Comparison of ENCODE assay signal across 31 mouse cellular contexts in the genomic region with DNA sequence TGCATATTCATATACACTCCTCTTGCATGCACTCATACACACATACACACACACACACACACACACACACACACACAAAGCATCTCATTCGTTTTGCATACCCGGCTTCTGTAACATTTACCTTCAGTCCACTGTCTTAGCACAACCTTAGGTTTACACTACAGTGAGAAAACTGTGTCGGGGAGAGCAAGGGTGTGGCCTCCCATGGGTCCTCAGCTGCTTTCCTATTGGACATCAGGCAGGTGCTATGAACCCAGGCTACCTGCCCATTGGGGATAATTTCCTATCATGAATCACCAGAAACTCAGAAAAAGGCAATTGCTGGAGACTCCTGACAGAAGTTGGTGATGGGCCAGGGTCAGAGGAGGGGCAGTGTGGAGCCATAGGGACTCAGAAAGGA. TPM values are rescaled to one million over a fixed set of nuclear protein-coding genes. Genes with fewer than 3 reads are reported as not detected.
DNase-seq lines count a peak whose midpoint lies in the region; ATAC-seq and TF ChIP-seq lines count a peak whose summit lies in the region.
"Had no signal": no experiment of that assay in that cellular context is flagged by ENCODE, and none has a peak within 500 bp of the region (broad histone marks: within the 10 kb centered on the region; RNA-seq: fewer than 3 reads in every experiment).

No protein-coding gene starts in this region.

- H3K9me3 ChIP-seq in intestine, embryonic 15.5 days, result no peaks in the 10 kb centered on the region
- no peaks in the 10 kb centered on the region for H3K9me3 ChIP-seq in stomach, embryonic 16.5 days (replicated peaks; ENCODE audit: control insufficient read depth, low read length)
- H3K9me3 ChIP-seq: embryonic facial prominence, embryonic 12.5 days; embryonic facial prominence, embryonic 15.5 days; forebrain, embryonic 15.5 days; heart, embryonic 12.5 days; heart, embryonic 15.5 days had no signal

- peak overlapping the region; percentile 63 for H3K27ac ChIP-seq in intestine, embryonic 15.5 days
- peak overlapping the region; percentile 98 for H3K27ac ChIP-seq in small intestine, adult 2 months (ENCODE audit: insufficient read depth, low read depth, low read length)
- peak overlapping the region; percentile 61 for H3K27ac ChIP-seq in stomach, embryonic 16.5 days (ENCODE audit: low read length)
- H3K27ac ChIP-seq: embryonic facial prominence, embryonic 12.5 days; embryonic facial prominence, embryonic 15.5 days; forebrain, embryonic 15.5 days; heart, embryonic 15.5 days; hindbrain, embryonic 14.5 days had no signal

- no peak for ATAC-seq in intestine, embryonic 15.5 days
- ATAC-seq in stomach, embryonic 16.5 days (ENCODE audit: insufficient read depth, low FRiP score), result no peak
- ATAC-seq: forebrain, embryonic 15.5 days; Patski had no signal

- H3K36me3 ChIP-seq in intestine, embryonic 15.5 days, result no peaks in the 10 kb centered on the region
- no peaks in the 10 kb centered on the region for H3K36me3 ChIP-seq in small intestine, adult 2 months (ENCODE audit: control insufficient read depth, insufficient read depth, low read length)
- no peaks in the 10 kb centered on the region for H3K36me3 ChIP-seq in stomach, embryonic 16.5 days (ENCODE audit: control insufficient read depth, insufficient read depth, low read length)
- H3K36me3 ChIP-seq: embryonic facial prominence, embryonic 12.5 days; embryonic facial prominence, embryonic 15.5 days; forebrain, embryonic 15.5 days; heart, embryonic 12.5 days; heart, embryonic 15.5 days had no signal

- no peak overlapping the region for H3K9ac ChIP-seq in intestine, embryonic 15.5 days
- no peak overlapping the region for H3K9ac ChIP-seq in stomach, embryonic 16.5 days (ENCODE audit: low read length)
- H3K9ac ChIP-seq: embryonic facial prominence, embryonic 12.5 days; embryonic facial prominence, embryonic 15.5 days; forebrain, embryonic 15.5 days; heart, embryonic 12.5 days; heart, embryonic 15.5 days; hindbrain, embryonic 14.5 days had no signal

- DNase-seq in NIH3T3 (ENCODE audit: low read depth), result peak; percentile 26
- DNase-seq in heart, postnatal 25 days (ENCODE audit: low spot score), result no peak
- DNase-seq in right cerebral cortex, postnatal 36 days (ENCODE audit: low spot score in 2 of 2), result no peak
- no peak for DNase-seq in thymus, postnatal 25 days
- DNase-seq in spleen, postnatal 4 days (ENCODE audit: low spot score in 2 of 2), result no peak
- DNase-seq: adrenal gland, adult 2 months; adrenal gland, postnatal 14 days; cerebellum, adult 11 months; cerebellum, adult 2 months; cerebellum, adult 9-11 months; cerebellum, postnatal 25 days; gastrocnemius, postnatal 25 days; heart, adult 18-20 months; heart, postnatal 10 days; heart, postnatal 4 days had no signal

- no peak overlapping the region; the same call in 1 of the 2 replicates for H3K4me2 ChIP-seq in intestine, embryonic 15.5 days (replicated peaks)
- H3K4me2 ChIP-seq in stomach, embryonic 16.5 days (ENCODE audit: low read depth, low read length), result no peak overlapping the region
- H3K4me2 ChIP-seq: embryonic facial prominence, embryonic 12.5 days; embryonic facial prominence, embryonic 15.5 days; forebrain, embryonic 15.5 days; heart, embryonic 12.5 days; heart, embryonic 15.5 days; hindbrain, embryonic 14.5 days had no signal

- 63% methylated on average over 3 of the region's 3 CpGs for WGBS in intestine, embryonic 15.5 days
- 12% methylated on average over 3 of the region's 3 CpGs for WGBS in small intestine, adult 2 months
- 51% methylated on average over 3 of the region's 3 CpGs for WGBS in stomach, embryonic 16.5 days

- TF ChIP-seq CTCF in small intestine, adult 2 months (IDR thresholded peaks at IDR 0.05; ENCODE audit: extremely low read depth, insufficient read length, insufficient replicate concordance, low read depth, low read length), result no peak

- H3K27me3 ChIP-seq in intestine, embryonic 15.5 days (replicated peaks), result no peaks in the 10 kb centered on the region
- H3K27me3 ChIP-seq in small intestine, adult 2 months (ENCODE audit: control insufficient read depth, insufficient read depth, low read length), result no peaks in the 10 kb centered on the region
- no peaks in the 10 kb centered on the region for H3K27me3 ChIP-seq in stomach, embryonic 16.5 days (ENCODE audit: control insufficient read depth, insufficient read depth, low read length)
- H3K27me3 ChIP-seq: embryonic facial prominence, embryonic 12.5 days; embryonic facial prominence, embryonic 15.5 days; forebrain, embryonic 15.5 days; heart, embryonic 12.5 days; heart, embryonic 15.5 days; Patski had no signal

- intact Hi-C loops in heart, postnatal 25 days (cut with DNase I), result no loop called here

- no peak for TF ChIP-seq POLR2A in small intestine, adult 2 months (IDR thresholded peaks at IDR 0.05; ENCODE audit: low read depth, low read length)

- H3K4me3 ChIP-seq in intestine, embryonic 15.5 days (replicated peaks), result no peak overlapping the region
- peak overlapping the region; percentile 64 for H3K4me3 ChIP-seq in small intestine, adult 2 months (ENCODE audit: low read depth, low read length)
- H3K4me3 ChIP-seq in stomach, embryonic 16.5 days (replicated peaks; ENCODE audit: low read length), result no peak overlapping the region
- H3K4me3 ChIP-seq: embryonic facial prominence, embryonic 12.5 days; embryonic facial prominence, embryonic 15.5 days; forebrain, embryonic 15.5 days; heart, embryonic 12.5 days; heart, embryonic 15.5 days had no signal

- peaks cover 26% of the 10 kb centered on the region for H3K4me1 ChIP-seq in intestine, embryonic 15.5 days (replicated peaks)
- peaks cover 35% of the 10 kb centered on the region for H3K4me1 ChIP-seq in small intestine, adult 2 months (ENCODE audit: control insufficient read depth, insufficient read depth, insufficient read length, low read length)
- peaks cover 13% of the 10 kb centered on the region for H3K4me1 ChIP-seq in stomach, embryonic 16.5 days (ENCODE audit: control insufficient read depth, insufficient read depth, low read length)
- H3K4me1 ChIP-seq: embryonic facial prominence, embryonic 12.5 days; forebrain, embryonic 15.5 days; heart, embryonic 15.5 days had no signal

RNA-seq across cellular contexts. Expression of a gene that starts 8.9 kb away (rescaled TPM):
- 743 and 782 TPM in 2 replicates for polyA plus RNA-seq in intestine, embryonic 15.5 days (2015; fragmentation: Nextera tagmentation; extraction: Ambion mirVana)
- 1,218 and 2,324 TPM in 2 replicates for polyA plus RNA-seq in small intestine, adult 2 months (2012; rRNA removed)
- polyA plus RNA-seq in stomach, embryonic 16.5 days (2015; fragmentation: Nextera tagmentation; extraction: Ambion mirVana), result 1,141 and 1,514 TPM in 2 replicates
- 10 to 100 TPM in 1 of 2 experiments, 1 to 10 TPM in 1; 9.8 to 16.4 TPM for total RNA-seq in heart, postnatal 25 days (2021)
- total RNA-seq: common myeloid progenitor, adult 5-6 weeks had no signal
- polyA plus RNA-seq: Patski had no signal

RNA-seq across cellular contexts. Expression of a gene that starts 21.6 kb away (rescaled TPM):
- polyA plus RNA-seq in intestine, embryonic 15.5 days (2015; fragmentation: Nextera tagmentation; extraction: Ambion mirVana), result 4.7 and 5.9 TPM in 2 replicates
- 0.32 and 1.1 TPM in 2 replicates for polyA plus RNA-seq in small intestine, adult 2 months (2012; rRNA removed)
- polyA plus RNA-seq in stomach, embryonic 16.5 days (2015; fragmentation: Nextera tagmentation; extraction: Ambion mirVana), result 1,477 and 1,759 TPM in 2 replicates
- total RNA-seq in heart, postnatal 25 days (2021), result not detected
- total RNA-seq: adrenal gland, adult 2 months; adrenal gland, postnatal 14 days; common myeloid progenitor, adult 5-6 weeks; gastrocnemius, adult 8-10 months; gastrocnemius, postnatal 25 days had no signal
- polyA plus RNA-seq: adrenal gland, adult 2 months had no signal

RNA-seq across cellular contexts. Expression of a gene that starts 35.7 kb away (rescaled TPM):
- polyA plus RNA-seq in intestine, embryonic 15.5 days (2015; fragmentation: Nextera tagmentation; extraction: Ambion mirVana), result not detected in 2 replicates
- polyA plus RNA-seq in small intestine, adult 2 months (2012; rRNA removed), result not detected in 2 replicates
- polyA plus RNA-seq in stomach, embryonic 16.5 days (2015; fragmentation: Nextera tagmentation; extraction: Ambion mirVana), result not detected in 2 replicates
- total RNA-seq in heart, postnatal 25 days (2021), result not detected
- total RNA-seq: adrenal gland, adult 2 months; adrenal gland, postnatal 14 days; common myeloid progenitor, adult 5-6 weeks; gastrocnemius, adult 8-10 months; gastrocnemius, postnatal 25 days; heart, adult 18-20 months; heart, postnatal 10 days; heart, postnatal 4 days had no signal
- polyA plus RNA-seq: adrenal gland, adult 2 months; embryonic facial prominence, embryonic 12.5 days; embryonic facial prominence, embryonic 15.5 days; forebrain, embryonic 11.5 days; forebrain, embryonic 15.5 days; heart, embryonic 12.5 days; heart, embryonic 15.5 days; hindbrain, embryonic 11.5 days; hindbrain, embryonic 14.5 days; Patski had no signal

RNA-seq across cellular contexts. Expression of a gene that starts 36.0 kb away (rescaled TPM):
- 0.50 and 0.58 TPM in 2 replicates for polyA plus RNA-seq in intestine, embryonic 15.5 days (2015; fragmentation: Nextera tagmentation; extraction: Ambion mirVana)
- 1.0 TPM in 1 of 2 replicates, not detected in the other for polyA plus RNA-seq in small intestine, adult 2 months (2012; rRNA removed)
- polyA plus RNA-seq in stomach, embryonic 16.5 days (2015; fragmentation: Nextera tagmentation; extraction: Ambion mirVana), result 1,856 and 2,859 TPM in 2 replicates
- total RNA-seq in heart, postnatal 25 days (2021), result not detected
- total RNA-seq: adrenal gland, adult 2 months; adrenal gland, postnatal 14 days; adrenal gland, postnatal 4 days; common myeloid progenitor, adult 5-6 weeks; gastrocnemius, adult 8-10 months; gastrocnemius, postnatal 25 days; heart, adult 18-20 months; heart, postnatal 10 days; heart, postnatal 4 days had no signal
- polyA plus RNA-seq: adrenal gland, adult 2 months; cerebellum, adult 2 months; embryonic facial prominence, embryonic 12.5 days; forebrain, embryonic 11.5 days; forebrain, embryonic 15.5 days; gonadal fat pad, adult 2 months; hindbrain, embryonic 11.5 days; hindbrain, embryonic 14.5 days; Patski had no signal

RNA-seq across cellular contexts. Expression of a gene that starts 50.0 kb away (rescaled TPM):
- 8.6 and 9.6 TPM in 2 replicates for polyA plus RNA-seq in intestine, embryonic 15.5 days (2015; fragmentation: Nextera tagmentation; extraction: Ambion mirVana)
- 0.27 TPM in 1 of 2 replicates, not detected in the other for polyA plus RNA-seq in small intestine, adult 2 months (2012; rRNA removed)
- 46.4 and 67.1 TPM in 2 replicates for polyA plus RNA-seq in stomach, embryonic 16.5 days (2015; fragmentation: Nextera tagmentation; extraction: Ambion mirVana)
- total RNA-seq in heart, postnatal 25 days (2021), result under 1 TPM; 0.73 to 0.78 TPM
- total RNA-seq: common myeloid progenitor, adult 5-6 weeks; gastrocnemius, adult 8-10 months; gastrocnemius, postnatal 25 days; heart, adult 18-20 months had no signal
- polyA plus RNA-seq: Patski had no signal

Comparison
In these comparisons a context has a peak if more than half of its experiments do, and no peak if none do; other contexts are left out.
1. RNA of a gene that starts 21.6 kb away (polyA plus RNA-seq): 1,477 to 1,759 TPM in stomach, embryonic 16.5 days; 4.7 to 5.9 TPM in intestine, embryonic 15.5 days and 0.32 to 1.1 TPM in small intestine, adult 2 months; every median in the first group is over 100 times any median in the second.
2. Peak in every context shown above with its lines, with median percentiles within 50 percentile points of each other: H3K27ac ChIP-seq.